Mouse (Mus musculus) adrenal gland, adult 8-10 months (tissue): ENCODE measurements around the gene Fbxw8. TPM values are rescaled to one million over a fixed set of nuclear protein-coding genes. Genes with fewer than 3 reads are reported as not detected.

Experiments used
- DNase-seq: peaks from one replicate; pipeline ENCODE4 v3.0.0; 2022
- total RNA-seq, 4 experiments: library from RNA; stranded (reverse); gene quantifications; 2 replicates each; pipeline ENCODE4 v1.2.4; 2022

Gene Fbxw8
- total RNA-seq, 4 experiments from 2014 or later, result 47.0 to 57.6 (median 51.7) TPM

- peak; percentile 94 for DNase-seq
Measured at GRCm38 (mm10) chr5:118015028-118015427, 140.2 kb downstream of the Fbxw8 start.

Other genes with a start within 250 kb of the Fbxw8 start
- 100 to 1,000 TPM in 1 of 4 experiments, 10 to 100 TPM in 3; 63.9 to 114 (median 85.5) TPM for gene Fbxo21, start 178.7 kb downstream of the Fbxw8 start, total RNA-seq
- 100 to 1,000 TPM; 229 to 287 (median 252) TPM for gene Tesc, start 127.7 kb downstream of the Fbxw8 start, total RNA-seq
- gene Hrk, start 9.2 kb upstream of the Fbxw8 start, total RNA-seq, result under 1 TPM; 0.06 to 0.09 (median 0.08) TPM
- 10 to 100 TPM in 1 of 4 experiments, 1 to 10 TPM in 3; 4.3 to 13.9 (median 7.0) TPM for gene Rnft2, start 89.7 kb upstream of the Fbxw8 start, total RNA-seq
- gene 2410131K14Rik, start 89.8 kb upstream of the Fbxw8 start, total RNA-seq, result 1 to 10 TPM; 7.9 to 10.0 (median 8.8) TPM